Mouse (Mus musculus) lung, postnatal 36 days (tissue): ENCODE measurements around the gene Cnrip1.
"Not testable (repeated sequence)": the region's sequence is repeated elsewhere in the genome, so short reads cannot be mapped to it uniquely, and the experiment has no call there.

Experiments used
- DNase-seq: peaks from one replicate; pipeline ENCODE4 v3.0.0; 2022; ENCODE audit warnings: mixed read lengths

The Cnrip1 gene

GRCm38 (mm10) chr11:17051545-17052475, at the start of gene Cnrip1, which contains the start of gene Plek:
Gene Cnrip1 (plus strand): TSS chr11:17051586.
Gene Plek (minus strand): TSS chr11:17052381.
- peak; percentile 50 for DNase-seq

GRCm38 (mm10) chr11:17002739-17003373, 48.5 kb upstream of the Cnrip1 start:
- peak; percentile 27 for DNase-seq

GRCm38 (mm10) chr11:17003757-17004156, 47.6 kb upstream of the Cnrip1 start:
- DNase-seq, result no peak

GRCm38 (mm10) chr11:17004899-17005846, 46.2 kb upstream of the Cnrip1 start:
- peak; percentile 60 for DNase-seq

GRCm38 (mm10) chr11:17006526-17006925, 44.9 kb upstream of the Cnrip1 start:
- not testable (repeated sequence) for DNase-seq

- DNase-seq, result no peak
These were observed 43.7 kb upstream of the Cnrip1 start for GRCm38 (mm10) chr11:17007517-17008173.

GRCm38 (mm10) chr11:17008498-17008941, 42.9 kb upstream of the Cnrip1 start:
- peak; percentile 50 for DNase-seq

GRCm38 (mm10) chr11:17012948-17013347, 38.4 kb upstream of the Cnrip1 start:
- DNase-seq, result peak; percentile 10

GRCm38 (mm10) chr11:17019328-17019727, 32.1 kb upstream of the Cnrip1 start:
- DNase-seq, result no peak

GRCm38 (mm10) chr11:17023206-17023605, 28.2 kb upstream of the Cnrip1 start:
- no peak for DNase-seq

- DNase-seq, result no peak
These were observed 27.4 kb upstream of the Cnrip1 start for GRCm38 (mm10) chr11:17023984-17024383.

- no peak for DNase-seq
These were observed 5.6 kb upstream of the Cnrip1 start for GRCm38 (mm10) chr11:17045806-17046205.

GRCm38 (mm10) chr11:17052476-17053049, 1.2 kb downstream of the Cnrip1 start:
- DNase-seq, result no peak

GRCm38 (mm10) chr11:17069360-17069759, 18.0 kb downstream of the Cnrip1 start:
- not testable (repeated sequence) for DNase-seq

GRCm38 (mm10) chr11:17075656-17076055, 24.3 kb downstream of the Cnrip1 start:
- no peak for DNase-seq

- no peak for DNase-seq
These were observed 30.7 kb downstream of the Cnrip1 start for GRCm38 (mm10) chr11:17082086-17082485.

GRCm38 (mm10) chr11:17082953-17083352, 31.6 kb downstream of the Cnrip1 start:
- DNase-seq, result peak; percentile 10

GRCm38 (mm10) chr11:17083455-17083854, 32.1 kb downstream of the Cnrip1 start:
- no peak for DNase-seq

- peak; percentile 10 for DNase-seq
These were observed 32.5 kb downstream of the Cnrip1 start for GRCm38 (mm10) chr11:17083866-17084265.

- DNase-seq, result no peak
These were observed 34.7 kb downstream of the Cnrip1 start for GRCm38 (mm10) chr11:17086106-17086505.

GRCm38 (mm10) chr11:17106936-17107335, 55.5 kb downstream of the Cnrip1 start:
- no peak for DNase-seq

GRCm38 (mm10) chr11:17107359-17107758, 56.0 kb downstream of the Cnrip1 start:
- no peak for DNase-seq
